Mouse (Mus musculus) lung, postnatal 4 days (tissue): Measurements from ENCODE around the gene Slc30a1.
A peak's percentile ranks its signal among the peaks of the same experiment; 100 is the strongest.

Experiments
- DNase-seq, 2 experiments: peaks; one replicate each; pipeline ENCODE4 v3.0.0; 2021

Slc30a1 gene

DNA sequence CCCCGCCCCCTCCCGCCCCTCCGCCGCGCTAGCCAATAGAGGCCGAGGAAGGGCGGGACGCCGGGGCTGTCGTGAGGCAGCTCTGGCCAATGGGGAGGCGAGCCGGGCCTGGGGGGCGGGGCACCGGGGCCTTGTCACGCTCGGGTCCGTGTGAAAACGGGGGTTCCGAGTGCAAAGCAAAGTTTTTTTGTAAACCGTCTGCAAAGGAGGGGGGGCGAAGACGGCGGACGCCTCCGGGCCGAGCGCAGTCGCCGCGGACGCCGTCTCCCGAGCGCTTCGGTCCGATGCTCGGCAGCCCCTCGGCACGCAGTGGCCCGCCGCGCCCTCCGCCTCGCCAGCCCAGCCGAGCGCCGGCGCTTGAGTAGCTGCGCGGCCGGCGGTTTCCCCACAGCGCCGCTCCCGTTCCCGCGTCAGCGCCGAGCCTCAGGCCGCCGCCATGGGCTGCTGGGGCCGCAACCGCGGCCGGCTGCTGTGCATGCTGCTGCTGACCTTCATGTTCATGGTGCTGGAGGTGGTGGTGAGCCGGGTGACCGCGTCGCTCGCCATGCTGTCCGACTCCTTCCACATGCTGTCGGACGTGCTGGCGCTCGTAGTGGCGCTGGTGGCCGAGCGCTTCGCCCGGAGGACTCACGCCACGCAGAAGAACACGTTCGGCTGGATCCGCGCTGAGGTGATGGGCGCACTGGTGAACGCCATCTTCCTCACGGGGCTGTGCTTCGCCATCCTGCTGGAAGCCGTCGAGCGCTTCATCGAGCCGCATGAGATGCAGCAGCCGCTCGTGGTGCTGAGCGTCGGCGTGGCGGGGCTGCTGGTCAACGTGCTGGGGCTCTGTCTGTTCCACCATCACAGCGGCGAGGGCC, at the start of gene Slc30a1:
Gene Slc30a1 (plus strand): TSS at position 197 of the 860 bp plus-strand sequence.
- peak; percentile 99 for DNase-seq

DNA sequence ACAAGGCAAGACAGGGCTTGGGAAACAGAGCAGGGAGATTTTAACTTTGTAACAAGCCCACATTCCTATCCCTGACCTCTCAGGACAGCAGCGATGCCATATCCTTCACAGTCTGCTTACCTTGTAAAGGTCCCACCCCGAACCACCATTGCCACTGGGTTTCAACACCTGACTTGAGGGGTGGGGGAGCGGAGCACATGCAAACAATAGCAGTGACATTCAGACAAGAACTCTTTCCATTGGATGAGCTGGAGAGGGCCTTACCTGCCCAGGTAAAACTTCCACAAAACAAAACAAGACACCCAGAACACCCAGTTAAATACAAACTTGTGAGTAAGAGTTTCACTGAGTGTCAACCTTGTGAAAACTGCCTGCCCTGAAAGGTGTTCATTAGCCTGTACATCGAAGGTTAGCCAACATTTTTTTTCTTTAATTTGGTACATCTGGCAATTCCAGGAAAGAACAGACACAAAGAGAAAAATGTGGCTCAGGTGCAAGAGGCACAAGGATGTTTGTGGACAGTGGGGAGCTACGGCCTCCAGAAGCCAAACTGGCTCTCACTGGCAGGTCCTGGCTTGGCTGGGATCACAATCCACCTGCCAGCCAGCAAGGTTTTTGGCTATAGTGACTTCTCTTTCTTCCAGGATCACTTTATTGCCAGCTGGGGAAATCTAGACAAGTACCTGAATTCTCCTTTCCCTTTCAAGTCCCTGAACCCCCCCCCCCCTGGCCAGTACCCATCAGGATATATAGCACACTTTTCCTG, 49.5 kb upstream of the Slc30a1 start:
- no peak for DNase-seq

- DNase-seq, result no peak
Observed at GRCm38 (mm10) chr1:191858136-191858535, 48.4 kb upstream of the Slc30a1 start.

DNA sequence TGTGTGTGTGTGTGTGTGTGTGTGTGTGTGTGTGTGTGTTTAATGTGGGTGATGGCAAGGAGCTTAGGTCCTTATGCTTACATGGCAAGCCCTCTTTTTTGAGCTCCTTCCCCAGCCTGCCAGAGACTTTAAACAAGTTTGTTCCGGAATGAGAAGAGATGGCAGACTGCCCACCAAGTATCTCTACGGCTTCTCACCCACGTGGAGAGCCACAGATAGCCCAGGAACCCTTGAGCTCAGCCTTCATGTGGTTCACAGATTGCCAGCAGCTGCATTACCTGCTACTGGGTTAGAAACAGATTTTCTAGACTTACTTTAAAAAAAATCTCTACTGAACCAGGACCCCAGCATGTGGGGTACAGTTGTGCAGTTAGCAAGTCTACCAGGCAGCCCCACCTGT, 46.7 kb upstream of the Slc30a1 start:
- DNase-seq, result no peak

GRCm38 (mm10) chr1:191861247-191861646, 45.3 kb upstream of the Slc30a1 start:
- no peak for DNase-seq

GRCm38 (mm10) chr1:191863833-191864550, 42.6 kb upstream of the Slc30a1 start:
- no peak for DNase-seq

- DNase-seq, result no peak
Observed at GRCm38 (mm10) chr1:191864551-191865027, 42.0 kb upstream of the Slc30a1 start.

GRCm38 (mm10) chr1:191872076-191872710, 34.4 kb upstream of the Slc30a1 start:
- DNase-seq, result no peak

- no peak for DNase-seq
Observed at GRCm38 (mm10) chr1:191875006-191875405, 31.6 kb upstream of the Slc30a1 start.

GRCm38 (mm10) chr1:191875683-191876305, 30.8 kb upstream of the Slc30a1 start:
- DNase-seq, result no peak

GRCm38 (mm10) chr1:191877681-191878080, 28.9 kb upstream of the Slc30a1 start:
- no peak for DNase-seq

- no peak for DNase-seq
Observed at GRCm38 (mm10) chr1:191878518-191878921, 28.0 kb upstream of the Slc30a1 start.

- DNase-seq, result no peak
Observed at GRCm38 (mm10) chr1:191880247-191880646, 26.3 kb upstream of the Slc30a1 start.

GRCm38 (mm10) chr1:191880921-191881609, 25.5 kb upstream of the Slc30a1 start:
- no peak for DNase-seq

DNA sequence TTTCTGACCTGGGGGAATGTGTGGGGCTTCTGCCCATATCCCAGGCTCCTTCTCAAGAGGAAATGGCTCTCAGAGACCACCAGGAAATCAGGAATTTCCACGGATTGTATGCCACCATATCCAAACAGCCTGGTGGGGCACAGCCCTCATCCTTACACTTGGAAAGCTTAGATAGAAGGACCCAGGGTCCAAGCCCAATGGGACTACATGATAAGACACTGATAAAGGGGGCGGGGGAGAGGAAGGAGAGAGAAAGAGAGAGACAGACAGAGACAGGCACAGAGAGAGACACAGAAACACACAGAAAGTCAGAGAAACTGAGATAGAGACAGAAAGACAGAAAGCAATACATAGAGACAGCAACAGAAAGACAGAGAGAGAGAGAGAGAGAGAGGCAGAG, 24.9 kb upstream of the Slc30a1 start:
- no peak for DNase-seq

DNA sequence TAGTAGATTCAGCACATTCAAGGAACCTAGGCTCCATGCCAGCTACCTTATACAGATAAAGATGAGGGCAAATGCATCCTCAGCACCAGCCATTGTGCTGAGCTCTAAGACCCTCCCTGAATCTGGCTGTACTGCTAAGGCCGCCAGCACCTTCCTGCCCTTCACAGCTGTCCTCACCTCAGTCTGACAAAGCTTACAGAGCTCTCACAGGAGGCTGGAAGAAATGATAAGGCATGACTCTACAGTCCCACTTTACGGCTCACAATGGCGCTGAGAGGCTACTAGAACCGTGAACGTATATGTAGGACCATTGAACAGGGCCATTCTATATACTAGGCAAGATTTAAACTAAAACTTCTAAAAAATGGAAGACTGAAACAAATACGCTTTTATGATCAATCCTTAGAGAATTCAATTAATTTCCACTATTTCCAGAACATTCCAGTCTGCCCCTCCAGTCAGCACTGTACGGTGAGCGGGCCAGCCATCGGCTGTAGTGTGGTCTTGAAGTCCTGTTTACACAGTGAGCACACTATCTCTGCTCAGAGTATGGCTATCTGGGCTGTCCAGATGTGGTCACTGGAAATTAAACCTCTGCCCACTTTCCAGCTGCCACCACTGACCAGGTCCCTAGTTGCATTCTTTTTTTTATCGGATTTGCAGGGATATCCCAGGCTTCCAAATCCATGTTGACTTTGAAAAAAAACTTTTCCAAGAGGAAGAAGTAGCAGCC, 23.9 kb upstream of the Slc30a1 start:
- no peak for DNase-seq

DNA sequence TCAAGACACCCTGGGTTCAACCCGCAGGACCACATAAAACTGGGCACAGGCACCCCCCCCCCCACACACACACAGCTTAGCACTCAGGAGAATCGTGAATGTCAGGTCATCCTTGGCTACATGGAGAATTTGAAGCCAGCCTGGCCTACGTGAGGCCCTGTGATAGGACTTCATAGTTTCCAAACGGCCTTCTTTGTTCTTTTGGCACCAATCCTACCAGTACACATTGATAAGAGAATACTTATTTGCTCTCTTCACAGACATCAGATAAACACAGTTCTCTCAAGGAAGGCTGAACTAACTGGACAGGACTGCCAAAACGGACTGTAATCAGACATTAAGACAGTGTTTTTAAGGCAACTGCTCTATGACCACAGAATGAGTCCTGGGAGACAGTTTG, 22.9 kb upstream of the Slc30a1 start:
- DNase-seq, result no peak

- DNase-seq, result no peak
Observed at GRCm38 (mm10) chr1:191891912-191892311, 14.7 kb upstream of the Slc30a1 start.

- peak; percentile 55 to 65 for DNase-seq
Observed at GRCm38 (mm10) chr1:191894386-191894785, 12.2 kb upstream of the Slc30a1 start.

DNA sequence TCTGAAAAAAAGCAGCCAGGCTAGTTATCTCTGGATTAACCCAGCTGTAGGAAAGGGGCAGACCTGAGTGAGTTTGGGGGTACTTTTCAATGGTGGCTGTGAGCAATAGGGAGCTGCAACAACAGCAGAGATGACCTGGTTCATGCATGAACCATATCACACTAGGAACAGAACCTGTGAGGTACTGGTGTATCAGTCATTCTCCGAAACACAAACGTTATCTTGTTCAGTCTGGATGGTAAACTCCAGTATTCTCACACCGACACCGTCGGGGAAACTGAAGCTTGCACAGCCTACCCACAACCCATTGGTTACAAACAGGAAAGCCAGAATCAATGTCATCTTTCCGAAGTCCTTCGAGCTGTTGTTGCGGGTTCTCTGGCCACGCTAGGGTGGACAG, 11.7 kb upstream of the Slc30a1 start:
- no peak for DNase-seq
